12 mouse cellular contexts compared by ENCODE assay signal in the genomic region with DNA sequence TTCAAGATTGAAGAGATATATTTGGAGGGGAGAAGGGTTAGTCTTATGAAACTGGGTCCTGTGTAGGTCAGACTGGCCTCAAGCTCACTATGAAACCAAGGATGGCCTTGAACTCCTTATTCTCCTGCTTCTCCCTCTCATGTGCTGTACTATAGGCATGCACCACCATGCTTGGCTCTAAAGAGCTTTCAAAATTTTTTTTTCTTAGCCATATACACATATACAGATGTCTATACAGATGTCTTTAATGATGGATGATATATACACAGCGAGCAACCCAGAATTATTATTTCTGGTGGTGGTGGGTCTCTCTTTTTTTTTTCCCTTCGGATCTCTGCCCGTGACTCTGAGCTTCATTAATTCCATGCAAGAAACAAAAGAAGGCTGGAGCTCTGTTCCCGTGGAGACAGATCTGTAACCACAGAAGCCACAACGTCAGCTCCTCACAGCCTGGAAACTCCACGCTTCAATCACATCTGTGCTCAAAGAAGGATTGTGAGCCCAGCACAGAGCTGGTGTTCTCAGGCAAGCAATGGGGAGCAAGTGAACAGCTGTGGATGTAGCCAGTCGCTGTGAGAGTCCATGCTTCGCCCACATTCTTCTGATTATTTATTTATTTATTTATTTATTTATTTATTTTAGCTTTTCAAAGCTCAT. TPM values are rescaled to one million over a fixed set of nuclear protein-coding genes. Genes with fewer than 3 reads are reported as not detected.
DNase-seq lines count a peak whose midpoint lies in the region; ATAC-seq lines count a peak whose summit lies in the region.
"Had no signal": no experiment of that assay in that cellular context is flagged by ENCODE, and none has a peak within 500 bp of the region (broad histone marks: within the 10 kb centered on the region; RNA-seq: fewer than 3 reads in every experiment).

No protein-coding gene starts in this region.

- no peak overlapping the region for H3K27ac ChIP-seq in midbrain, embryonic 10.5 days (replicated peaks)
- H3K27ac ChIP-seq in midbrain, embryonic 15.5 days: no peak overlapping the region
- H3K27ac ChIP-seq in hindbrain, embryonic 14.5 days: no peak overlapping the region
- H3K27ac ChIP-seq in liver, embryonic 11.5 days (ENCODE audit: low read depth, low read length): no peak overlapping the region
- H3K27ac ChIP-seq: heart, adult 2 months; stomach, embryonic 15.5 days had no signal

- no peaks in the 10 kb centered on the region for H3K36me3 ChIP-seq in midbrain, embryonic 10.5 days
- H3K36me3 ChIP-seq in midbrain, embryonic 15.5 days (replicated peaks): no peaks in the 10 kb centered on the region
- H3K36me3 ChIP-seq in hindbrain, embryonic 14.5 days (replicated peaks; ENCODE audit: control insufficient read depth, insufficient read depth): no peaks in the 10 kb centered on the region
- H3K36me3 ChIP-seq in liver, embryonic 11.5 days (ENCODE audit: control insufficient read depth, insufficient read depth, low read length): no peaks in the 10 kb centered on the region
- H3K36me3 ChIP-seq: stomach, embryonic 15.5 days had no signal

- H3K4me1 ChIP-seq in midbrain, embryonic 10.5 days: peaks cover 32% of the 10 kb centered on the region
- peaks cover 12% of the 10 kb centered on the region for H3K4me1 ChIP-seq in midbrain, embryonic 15.5 days
- peaks cover 9% of the 10 kb centered on the region; the same call in 1 of the 2 replicates for H3K4me1 ChIP-seq in hindbrain, embryonic 14.5 days (replicated peaks; ENCODE audit: control insufficient read depth, insufficient read depth, low read length)
- peaks cover 6% of the 10 kb centered on the region for H3K4me1 ChIP-seq in liver, embryonic 11.5 days (replicated peaks; ENCODE audit: control insufficient read depth, insufficient read depth, low read length)

- H3K4me3 ChIP-seq in midbrain, embryonic 10.5 days: no peak overlapping the region
- H3K4me3 ChIP-seq in midbrain, embryonic 15.5 days: no peak overlapping the region
- no peak overlapping the region for H3K4me3 ChIP-seq in hindbrain, embryonic 14.5 days (replicated peaks; ENCODE audit: low read length)
- H3K4me3 ChIP-seq in liver, embryonic 11.5 days (ENCODE audit: low read depth, low read length): no peak overlapping the region
- H3K4me3 ChIP-seq: heart, adult 2 months had no signal

- no peaks in the 10 kb centered on the region for H3K27me3 ChIP-seq in midbrain, embryonic 10.5 days (ENCODE audit: low read depth, poor library complexity, severe bottlenecking)
- H3K27me3 ChIP-seq in midbrain, embryonic 15.5 days (replicated peaks): no peaks in the 10 kb centered on the region
- H3K27me3 ChIP-seq in hindbrain, embryonic 14.5 days (ENCODE audit: control insufficient read depth, insufficient read depth, low read length): no peaks in the 10 kb centered on the region
- no peaks in the 10 kb centered on the region for H3K27me3 ChIP-seq in liver, embryonic 11.5 days (replicated peaks; ENCODE audit: control insufficient read depth, insufficient read depth, low read length)
- H3K27me3 ChIP-seq: stomach, embryonic 15.5 days had no signal

- peak; percentile 33 for DNase-seq in embryo, embryonic 11 days
- no peak for DNase-seq in embryo, embryonic 10 days (ENCODE audit: low spot score)
- DNase-seq in midbrain, embryonic 10.5 days (ENCODE audit: low spot score): peak; percentile 26
- DNase-seq in hindbrain, embryonic 14.5 days (ENCODE audit: low spot score): peak; percentile 30
- peak; percentile 22 for DNase-seq in naive thymus-derived CD4-positive, alpha-beta T cell, adult 2 months (ENCODE audit: low read depth)
- no peak for DNase-seq in liver, embryonic 11.5 days (ENCODE audit: low spot score)
- DNase-seq in spleen, adult 18-20 months: no peak
- DNase-seq: heart, adult 2 months; left cerebral cortex, postnatal 4 days; lung, postnatal 36 days had no signal

- ATAC-seq in midbrain, embryonic 15.5 days (replicated peaks): no peak
- peak; percentile 55; the same call in 1 of the 2 replicates for ATAC-seq in hindbrain, embryonic 14.5 days (ENCODE audit: low FRiP score)
- ATAC-seq in liver, embryonic 11.5 days (replicated peaks; ENCODE audit: low FRiP score): no peak

- no peak overlapping the region for H3K4me2 ChIP-seq in midbrain, embryonic 15.5 days
- no peak overlapping the region for H3K4me2 ChIP-seq in hindbrain, embryonic 14.5 days (replicated peaks)
- no peak overlapping the region for H3K4me2 ChIP-seq in liver, embryonic 11.5 days

- WGBS in midbrain, embryonic 10.5 days: 44% methylated on average over 8 of the region's 8 CpGs
- WGBS in midbrain, embryonic 15.5 days: 24% methylated on average over 8 of the region's 8 CpGs
- 24% methylated on average over 8 of the region's 8 CpGs for WGBS in hindbrain, embryonic 14.5 days
- WGBS in liver, embryonic 11.5 days: 56% methylated on average over 8 of the region's 8 CpGs

- H3K9me3 ChIP-seq in midbrain, embryonic 10.5 days (replicated peaks): no peaks in the 10 kb centered on the region
- H3K9me3 ChIP-seq in midbrain, embryonic 15.5 days: no peaks in the 10 kb centered on the region
- no peaks in the 10 kb centered on the region for H3K9me3 ChIP-seq in hindbrain, embryonic 14.5 days (ENCODE audit: control insufficient read depth, low read length)
- no peaks in the 10 kb centered on the region for H3K9me3 ChIP-seq in liver, embryonic 11.5 days (ENCODE audit: control insufficient read depth, low read length)
- H3K9me3 ChIP-seq: stomach, embryonic 15.5 days had no signal

- H3K9ac ChIP-seq in midbrain, embryonic 15.5 days: no peak overlapping the region
- no peak overlapping the region for H3K9ac ChIP-seq in hindbrain, embryonic 14.5 days
- H3K9ac ChIP-seq in liver, embryonic 11.5 days (ENCODE audit: low read depth, low read length): no peak overlapping the region
- H3K9ac ChIP-seq: stomach, embryonic 15.5 days had no signal

RNA-seq across cellular contexts. Expression of a gene that starts 20.8 kb away (rescaled TPM):
- polyA plus RNA-seq in midbrain, embryonic 10.5 days (2016; fragmentation: Nextera tagmentation; extraction: Ambion mirVana): 17.8 and 19.5 TPM in 2 replicates
- 6.4 and 6.7 TPM in 2 replicates for polyA plus RNA-seq in midbrain, embryonic 15.5 days (2015; fragmentation: Nextera tagmentation; extraction: Ambion mirVana)
- polyA plus RNA-seq in hindbrain, embryonic 14.5 days (2014; fragmentation: Nextera tagmentation; extraction: Ambion mirVana): 8.4 and 8.6 TPM in 2 replicates
- polyA plus RNA-seq in liver, embryonic 11.5 days (2014; fragmentation: Nextera tagmentation; extraction: Ambion mirVana): 21.8 and 22.7 TPM in 2 replicates

RNA-seq across cellular contexts. Expression of a gene that starts 33.2 kb away (rescaled TPM):
- 0.53 and 0.86 TPM in 2 replicates for polyA plus RNA-seq in midbrain, embryonic 10.5 days (2016; fragmentation: Nextera tagmentation; extraction: Ambion mirVana)
- polyA plus RNA-seq in midbrain, embryonic 15.5 days (2015; fragmentation: Nextera tagmentation; extraction: Ambion mirVana): 0.41 TPM in 1 of 2 replicates, not detected in the other
- polyA plus RNA-seq in hindbrain, embryonic 14.5 days (2014; fragmentation: Nextera tagmentation; extraction: Ambion mirVana): 1.8 and 2.0 TPM in 2 replicates
- 0.29 TPM in 1 of 2 replicates, not detected in the other for polyA plus RNA-seq in liver, embryonic 11.5 days (2014; fragmentation: Nextera tagmentation; extraction: Ambion mirVana)

Comparison
In these comparisons a context has a peak if more than half of its experiments do, and no peak if none do; other contexts are left out.
1. DNase-seq: peak in embryo, embryonic 11 days (single experiment), midbrain, embryonic 10.5 days (single experiment), hindbrain, embryonic 14.5 days (single experiment) and naive thymus-derived CD4-positive, alpha-beta T cell, adult 2 months (single experiment); none in embryo, embryonic 10 days (single experiment), liver, embryonic 11.5 days (single experiment) and spleen, adult 18-20 months (0 of 2).